Mouse (Mus musculus): ENCODE results near the gene Adam19.

GRCm38 (mm10) chr11:46169908-46170307, 114.1 kb downstream of the Adam19 start:
- no peak for TF ChIP-seq ZC3H11A (IDR thresholded peaks at IDR 0.05; ENCODE audit: borderline replicate concordance, low read depth, low read length)
- TF ChIP-seq CHD2 (IDR thresholded peaks at IDR 0.05; ENCODE audit: low read depth, low read length), result no peak
- TF ChIP-seq MAFK (IDR thresholded peaks at IDR 0.05; ENCODE audit: insufficient read depth, low read depth, low read length), result no peak

Measured in ES-E14 (cell line).